Comparison of ENCODE assay signal across 12 mouse cellular contexts in the genomic region with DNA sequence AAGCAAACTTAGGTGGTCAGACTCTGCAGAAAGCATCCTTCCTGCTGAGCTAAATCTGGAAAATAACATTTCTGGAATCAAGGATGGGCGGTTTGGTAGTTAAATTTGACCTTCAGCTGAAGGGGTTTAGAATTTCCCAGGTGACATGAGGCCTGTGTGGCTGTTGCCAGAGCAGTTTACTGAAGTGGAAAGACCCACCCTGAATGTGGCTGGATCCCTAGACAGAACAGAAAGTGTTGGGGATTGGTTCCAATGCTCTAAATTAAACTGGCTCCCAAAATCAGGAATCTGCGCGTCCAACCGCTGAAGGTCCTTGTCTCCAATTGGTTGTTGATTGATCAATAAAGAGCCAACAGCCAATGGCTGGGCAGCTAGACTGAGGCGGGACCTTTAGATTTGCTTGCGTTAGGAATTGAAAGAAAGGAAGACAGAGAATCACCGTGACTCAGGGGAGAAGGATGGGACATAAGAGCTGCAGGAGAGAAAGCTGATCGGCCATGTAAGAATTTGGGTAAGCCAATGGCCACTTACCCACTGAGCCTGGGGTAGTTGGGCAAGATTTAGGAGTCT. TPM values are rescaled to one million over a fixed set of nuclear protein-coding genes. Genes with fewer than 3 reads are reported as not detected.
DNase-seq lines count a peak whose midpoint lies in the region; ATAC-seq lines count a peak whose summit lies in the region.
"Had no signal": no experiment of that assay in that cellular context is flagged by ENCODE, and none has a peak within 500 bp of the region (broad histone marks: within the 10 kb centered on the region; RNA-seq: fewer than 3 reads in every experiment).

No protein-coding gene starts in this region.

- no peaks in the 10 kb centered on the region for H3K27me3 ChIP-seq in heart, embryonic 15.5 days
- H3K27me3 ChIP-seq in forebrain, embryonic 13.5 days: no peaks in the 10 kb centered on the region
- no peaks in the 10 kb centered on the region for H3K27me3 ChIP-seq in midbrain, embryonic 11.5 days (ENCODE audit: control insufficient read depth, insufficient read depth, low read length)

- no peak overlapping the region for H3K9ac ChIP-seq in heart, embryonic 15.5 days
- H3K9ac ChIP-seq in forebrain, embryonic 13.5 days: no peak overlapping the region
- no peak overlapping the region for H3K9ac ChIP-seq in midbrain, embryonic 11.5 days (ENCODE audit: low read length)

- peak overlapping the region; percentile 17; the same call in 1 of the 2 replicates for H3K4me2 ChIP-seq in heart, embryonic 15.5 days
- peak overlapping the region; percentile 44 for H3K4me2 ChIP-seq in forebrain, embryonic 13.5 days
- H3K4me2 ChIP-seq in midbrain, embryonic 11.5 days: peak overlapping the region; percentile 10; the same call in 1 of the 2 replicates

- no peak for ATAC-seq in heart, embryonic 15.5 days (replicated peaks; ENCODE audit: insufficient number of reproducible peaks, insufficient read depth, low FRiP score, low read depth)
- ATAC-seq in forebrain, embryonic 13.5 days: peak; percentile 68
- no peak; the same call in 1 of the 2 replicates for ATAC-seq in midbrain, embryonic 11.5 days (ENCODE audit: low FRiP score)

- 51% methylated on average over 8 of the region's 8 CpGs for WGBS in heart, embryonic 15.5 days
- WGBS in forebrain, embryonic 13.5 days: 45% methylated on average over 8 of the region's 8 CpGs
- 45% methylated on average over 8 of the region's 8 CpGs for WGBS in midbrain, embryonic 11.5 days

- no peaks in the 10 kb centered on the region for H3K4me1 ChIP-seq in heart, embryonic 15.5 days (replicated peaks)
- H3K4me1 ChIP-seq in forebrain, embryonic 13.5 days: no peaks in the 10 kb centered on the region
- H3K4me1 ChIP-seq in midbrain, embryonic 11.5 days (ENCODE audit: control insufficient read depth, insufficient read depth, low read length): no peaks in the 10 kb centered on the region

- H3K4me3 ChIP-seq in heart, embryonic 15.5 days: 0 out of 2 replicates have a peak overlapping the region, but pooled peaks have one; percentile 14
- peak overlapping the region; percentile 23; the same call in 1 of the 2 replicates for H3K4me3 ChIP-seq in forebrain, embryonic 13.5 days
- H3K4me3 ChIP-seq in midbrain, embryonic 11.5 days (ENCODE audit: low read depth, low read length): no peak overlapping the region

- H3K9me3 ChIP-seq in heart, embryonic 15.5 days (replicated peaks): no peaks in the 10 kb centered on the region
- no peaks in the 10 kb centered on the region for H3K9me3 ChIP-seq in forebrain, embryonic 13.5 days (replicated peaks)
- no peaks in the 10 kb centered on the region for H3K9me3 ChIP-seq in midbrain, embryonic 11.5 days (ENCODE audit: control insufficient read depth, low read length)
- H3K9me3 ChIP-seq: G1E had no signal

- DNase-seq in heart, adult 8-10 months (ENCODE audit: low spot score): no peak
- peak; percentile 61 for DNase-seq in Muller cell, postnatal 12 days (ENCODE audit: inconsistent ontology term)
- DNase-seq in midbrain, embryonic 11.5 days (ENCODE audit: low spot score, missing footprints): peak; percentile 80
- no peak for DNase-seq in adrenal gland, adult (ENCODE audit: inconsistent age in 2 of 2, low spot score in 1 of 2)
- no peak for DNase-seq in spleen, adult 18-20 months
- no peak for DNase-seq in layer of hippocampus, adult 11-12 months (ENCODE audit: low spot score)
- DNase-seq: cerebellum, adult 11-12 months; thymus, postnatal 36 days had no signal

- H3K36me3 ChIP-seq in heart, embryonic 15.5 days: no peaks in the 10 kb centered on the region
- H3K36me3 ChIP-seq in forebrain, embryonic 13.5 days (ENCODE audit: poor library complexity, severe bottlenecking): no peaks in the 10 kb centered on the region
- no peaks in the 10 kb centered on the region for H3K36me3 ChIP-seq in midbrain, embryonic 11.5 days (ENCODE audit: control insufficient read depth, insufficient read depth, low read length)
- H3K36me3 ChIP-seq: G1E had no signal

- H3K27ac ChIP-seq in heart, embryonic 15.5 days: no peak overlapping the region
- H3K27ac ChIP-seq in forebrain, embryonic 13.5 days: no peak overlapping the region
- no peak overlapping the region for H3K27ac ChIP-seq in midbrain, embryonic 11.5 days (ENCODE audit: low read depth, low read length)

RNA-seq across cellular contexts. Expression of a gene that starts 11.5 kb away (rescaled TPM):
- polyA plus RNA-seq in heart, embryonic 15.5 days (2015; fragmentation: Nextera tagmentation; extraction: Ambion mirVana): 32.5 and 36.9 TPM in 2 replicates
- 10 to 100 TPM; 21.7 to 26.6 (median 23.0) TPM for total RNA-seq in heart, adult 8-10 months (2022)
- 28.8 and 29.0 TPM in 2 replicates for polyA plus RNA-seq in forebrain, embryonic 13.5 days (2015; fragmentation: Nextera tagmentation; extraction: Ambion mirVana)
- polyA plus RNA-seq in midbrain, embryonic 11.5 days (2014; fragmentation: Nextera tagmentation; extraction: Ambion mirVana): 40.5 and 44.3 TPM in 2 replicates

RNA-seq across cellular contexts. Expression of a gene that starts 34.2 kb away (rescaled TPM):
- 0.78 and 1.2 TPM in 2 replicates for polyA plus RNA-seq in heart, embryonic 15.5 days (2015; fragmentation: Nextera tagmentation; extraction: Ambion mirVana)
- total RNA-seq in heart, adult 8-10 months (2022): under 1 TPM in 2 of 4 experiments, not detected in 2; 0.11 to 0.25 TPM
- 2.2 and 2.6 TPM in 2 replicates for polyA plus RNA-seq in forebrain, embryonic 13.5 days (2015; fragmentation: Nextera tagmentation; extraction: Ambion mirVana)
- 0.33 and 0.70 TPM in 2 replicates for polyA plus RNA-seq in midbrain, embryonic 11.5 days (2014; fragmentation: Nextera tagmentation; extraction: Ambion mirVana)
- total RNA-seq: granulocyte monocyte progenitor cell, adult 5-6 weeks had no signal
- polyA plus RNA-seq: G1E had no signal

Comparison
In these comparisons a context has a peak if more than half of its experiments do, and no peak if none do; other contexts are left out.
1. DNase-seq: peak in Muller cell, postnatal 12 days (single experiment) and midbrain, embryonic 11.5 days (single experiment); none in heart, adult 8-10 months (single experiment), adrenal gland, adult (0 of 2), spleen, adult 18-20 months (0 of 2) and layer of hippocampus, adult 11-12 months (single experiment).
2. Peak in every context shown above with its lines, with median percentiles within 50 percentile points of each other: H3K4me2 ChIP-seq.